Mouse (Mus musculus) cerebellum, adult 2 months (tissue): ENCODE measurements around the gene Gzmd. TPM values are rescaled to one million over a fixed set of nuclear protein-coding genes. Genes with fewer than 3 reads are reported as not detected.

Source experiments
- DNase-seq, 2 experiments: peaks; one replicate each; pipeline ENCODE4 v3.0.0; 2021
- H3K27ac ChIP-seq: fragments of 200-500 bp; 2 replicates; pipeline ENCODE4 v1.5.1; 2012; ENCODE audit warnings: low read length, control low read depth, inconsistent platforms; ENCODE audit not compliant: insufficient read depth
- H3K27me3 ChIP-seq: fragments of 200-500 bp; 2 replicates; pipeline ENCODE4 v1.6.1; 2012; ENCODE audit warnings: inconsistent platforms, mild to moderate bottlenecking, low read length, moderate library complexity; ENCODE audit not compliant: control insufficient read depth, insufficient read depth
- H3K4me1 ChIP-seq: fragments of 200-500 bp; 2 replicates; pipeline ENCODE4 v1.6.1; 2011; ENCODE audit warnings: low read length; ENCODE audit not compliant: control insufficient read depth, insufficient read depth
- H3K4me3 ChIP-seq: fragments of 200-500 bp; replicated peaks from 2 replicates; pipeline ENCODE3; 2011; ENCODE audit warnings: mild to moderate bottlenecking, low read depth, low read length, control low read depth; ENCODE audit not compliant: insufficient read depth
- CTCF ChIP-seq: fragments of 200-500 bp; IDR thresholded peaks from 2 replicates; pipeline ENCODE4 v1.5.1; 2011; ENCODE audit warnings: low read depth, mild to moderate bottlenecking, control low read depth, low read length, moderate library complexity, borderline replicate concordance; ENCODE audit not compliant: insufficient read depth
- POLR2A ChIP-seq: fragments of 200-500 bp; IDR thresholded peaks from 2 replicates; pipeline ENCODE4 v1.6.1; 2011; ENCODE audit warnings: low read length, control low read depth, borderline replicate concordance; ENCODE audit not compliant: insufficient read depth
- WGBS: fragments of 180-500 bp; shearing (Covaris S2); methylation state at CpG from one replicate; pipeline ENCODE4 v1.1.7; 2018; 5-methylcytosine and 5-hydroxymethylcytosine counted together
- polyA plus RNA-seq: library from polyadenylated mRNA; depleted of rRNA; stranded (reverse); fragments of >200 nt; gene quantifications from 2 replicates; pipeline ENCODE4 v1.2.3, GENCODE M21; 2012; rRNA removed

Gzmd gene
- polyA plus RNA-seq, 1 experiment: not detected

- no peak overlapping the region for H3K27ac ChIP-seq
- 81% methylated on average over 4 of the region's 4 CpGs for WGBS
- DNase-seq: no peak
- TF ChIP-seq POLR2A (no peak), CTCF (peak; percentile 18; the same call in 1 of the 2 replicates)
- no peaks in the 10 kb centered on the region for H3K27me3 ChIP-seq
- no peaks in the 10 kb centered on the region for H3K4me1 ChIP-seq
- no peak overlapping the region for H3K4me3 ChIP-seq
Measured at GRCm38 (mm10) chr14:56098940-56099339, 33.5 kb downstream of the Gzmd start.

GRCm38 (mm10) chr14:56097597-56097996 is 34.8 kb downstream of the Gzmd start:
- Histone ChIP-seq H3K27me3 (no peaks in the 10 kb centered on the region), H3K4me3 (no peak overlapping the region), H3K27ac (no peak overlapping the region), H3K4me1 (no peaks in the 10 kb centered on the region)
- TF ChIP-seq CTCF: no peak
- no peak for TF ChIP-seq POLR2A
- 89% methylated on average over 1 of the region's 1 CpGs for WGBS
- no peak for DNase-seq

GRCm38 (mm10) chr14:56093353-56093752 is 39.1 kb downstream of the Gzmd start:
- TF ChIP-seq POLR2A (no peak), CTCF (no peak)
- H3K27ac ChIP-seq: no peak overlapping the region
- H3K27me3 ChIP-seq: no peaks in the 10 kb centered on the region
- no peak for DNase-seq
- no peak overlapping the region for H3K4me3 ChIP-seq
- 78% methylated on average over 2 of the region's 2 CpGs for WGBS
- no peaks in the 10 kb centered on the region for H3K4me1 ChIP-seq

- DNase-seq: no peak
- TF ChIP-seq POLR2A (no peak), CTCF (no peak)
- no peaks in the 10 kb centered on the region; the same call in 1 of the 2 replicates for H3K27me3 ChIP-seq
- no peak overlapping the region for H3K4me3 ChIP-seq
- 85% methylated on average over 3 of the region's 3 CpGs for WGBS
- H3K4me1 ChIP-seq: no peaks in the 10 kb centered on the region
- H3K27ac ChIP-seq: no peak overlapping the region
Measured at GRCm38 (mm10) chr14:56086711-56087110, 45.7 kb downstream of the Gzmd start.

- TF ChIP-seq CTCF (no peak), POLR2A (no peak)
- Histone ChIP-seq H3K4me3 (no peak within 1 kb of the TSS), H3K27ac (no peak within 1 kb of the TSS), H3K27me3 (no peaks in the 10 kb centered on the region; the same call in 1 of the 2 replicates), H3K4me1 (peaks cover 4% of the 10 kb centered on the region; the same call in 1 of the 2 replicates)
- 99% methylated on average over 2 of the region's 2 CpGs for WGBS
- DNase-seq: no peak
Measured at GRCm38 (mm10) chr14:56085167-56085566, 47.2 kb downstream of the Gzmd start, which contains the start of gene Mcpt8. Gene Mcpt8, minus strand, starts transcription at chr14:56085273.

GRCm38 (mm10) chr14:56082016-56082415 is 50.4 kb downstream of the Gzmd start:
- H3K27ac ChIP-seq: no peak overlapping the region
- no peak for TF ChIP-seq POLR2A
- no peak for TF ChIP-seq CTCF
- no peaks in the 10 kb centered on the region; the same call in 1 of the 2 replicates for H3K27me3 ChIP-seq
- H3K4me1 ChIP-seq: peaks cover 4% of the 10 kb centered on the region; the same call in 1 of the 2 replicates
- DNase-seq: peak; percentile 52 to 64
- WGBS: 33% methylated on average over 4 of the region's 4 CpGs
- H3K4me3 ChIP-seq: no peak overlapping the region

Other genes starting within 250 kb of the Gzmd start
- 534 and 635 TPM in 2 replicates for gene Cbln3, start 248.2 kb downstream of the Gzmd start, polyA plus RNA-seq
- 47.4 and 52.8 TPM in 2 replicates for gene Khnyn, start 247.7 kb downstream of the Gzmd start, polyA plus RNA-seq
- gene Sdr39u1, start 232.3 kb downstream of the Gzmd start, polyA plus RNA-seq: 214 and 218 TPM in 2 replicates
- gene Cma1, start 187.9 kb downstream of the Gzmd start, polyA plus RNA-seq: not detected in 2 replicates
- gene Cma2, start 181.6 kb downstream of the Gzmd start, polyA plus RNA-seq: not detected in 2 replicates
- gene Mcpt1, start 114.6 kb downstream of the Gzmd start, polyA plus RNA-seq: not detected in 2 replicates
- gene Mcpt9, start 102.1 kb downstream of the Gzmd start, polyA plus RNA-seq: not detected in 2 replicates
- not detected in 2 replicates for gene Mcpt2, start 90.6 kb downstream of the Gzmd start, polyA plus RNA-seq
- 0.13 TPM in 1 of 2 replicates, not detected in the other for gene Mcpt4, start 70.3 kb downstream of the Gzmd start, polyA plus RNA-seq
- not detected in 2 replicates for gene Mcpt8, start 47.3 kb downstream of the Gzmd start, polyA plus RNA-seq
- not detected in 2 replicates for gene Ctsg, start 30.0 kb downstream of the Gzmd start, polyA plus RNA-seq
- not detected in 2 replicates for gene Gzme, start 12.0 kb downstream of the Gzmd start, polyA plus RNA-seq
- not detected in 2 replicates for gene Gzmg, start 27.0 kb upstream of the Gzmd start, polyA plus RNA-seq
- gene Gzmn, start 42.0 kb upstream of the Gzmd start, polyA plus RNA-seq: not detected in 2 replicates
- not detected in 2 replicates for gene Gzmf, start 78.8 kb upstream of the Gzmd start, polyA plus RNA-seq
- not detected in 2 replicates for gene Gzmc, start 102.0 kb upstream of the Gzmd start, polyA plus RNA-seq
- gene Gzmb, start 129.7 kb upstream of the Gzmd start, polyA plus RNA-seq: 0.14 TPM in 1 of 2 replicates, not detected in the other
- gene Atp12a, start 232.5 kb upstream of the Gzmd start, polyA plus RNA-seq: not detected in 2 replicates